Mouse (Mus musculus) liver, embryonic 14.5 days (tissue): ENCODE data around the gene Mymx.

Experiments used
- CTCF ChIP-seq: IDR thresholded peaks from 2 replicates; pipeline ENCODE4 v1.5.1; 2016; ENCODE audit warnings: antibody characterized with exemption, low read depth, control low read depth
- EP300 ChIP-seq: IDR thresholded peaks from 2 replicates; pipeline ENCODE4 v1.6.1; 2016; ENCODE audit warnings: antibody characterized with exemption, low read depth

DNA sequence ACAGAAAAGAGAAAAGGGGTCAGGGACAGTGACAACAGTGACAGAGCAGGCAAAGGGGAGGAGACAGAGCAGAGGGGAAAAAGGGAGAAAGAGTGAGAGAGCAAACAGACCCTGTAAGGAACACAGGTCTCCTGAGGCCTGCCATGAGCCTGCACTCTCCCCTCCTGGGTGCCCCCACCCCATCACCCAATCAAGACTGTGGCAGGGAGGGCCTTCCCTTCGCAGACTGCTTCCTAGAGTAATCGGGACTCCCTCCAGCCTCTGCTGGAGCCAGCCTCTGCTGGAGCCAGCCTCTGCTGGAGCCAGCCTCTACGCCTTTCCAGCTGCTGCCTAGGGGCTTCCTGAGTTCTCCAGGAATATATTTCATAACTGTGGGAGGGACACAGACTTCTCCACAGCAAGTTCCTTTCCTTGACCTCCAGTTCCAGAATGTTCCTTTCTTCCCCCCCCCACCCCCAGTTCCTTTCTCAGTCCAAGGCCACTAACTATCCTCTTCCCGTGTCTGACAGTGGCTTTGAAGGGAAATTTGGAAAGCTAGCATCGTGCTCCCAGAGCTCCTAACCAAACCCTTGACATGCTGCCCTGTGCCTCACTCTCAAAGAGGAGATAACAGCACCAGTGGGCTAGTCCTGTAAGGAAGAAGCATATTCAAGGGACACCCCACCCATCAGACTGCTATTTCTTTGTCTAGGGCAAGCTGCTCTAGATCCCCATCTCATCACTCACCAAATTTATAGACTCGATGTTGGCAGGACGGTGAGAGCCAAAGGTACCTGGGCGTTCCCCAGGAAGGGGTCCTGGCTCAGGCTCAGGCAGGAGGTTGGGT, 9.1 kb downstream of the Mymx start:
- TF ChIP-seq CTCF (no peak), EP300 (no peak)
